Mouse (Mus musculus): ENCODE measurements around the gene Hfe.
"Not testable (repeated sequence)": the region's sequence is repeated elsewhere in the genome, so short reads cannot be mapped to it uniquely, and the experiment has no call there.

Hfe gene

DNA sequence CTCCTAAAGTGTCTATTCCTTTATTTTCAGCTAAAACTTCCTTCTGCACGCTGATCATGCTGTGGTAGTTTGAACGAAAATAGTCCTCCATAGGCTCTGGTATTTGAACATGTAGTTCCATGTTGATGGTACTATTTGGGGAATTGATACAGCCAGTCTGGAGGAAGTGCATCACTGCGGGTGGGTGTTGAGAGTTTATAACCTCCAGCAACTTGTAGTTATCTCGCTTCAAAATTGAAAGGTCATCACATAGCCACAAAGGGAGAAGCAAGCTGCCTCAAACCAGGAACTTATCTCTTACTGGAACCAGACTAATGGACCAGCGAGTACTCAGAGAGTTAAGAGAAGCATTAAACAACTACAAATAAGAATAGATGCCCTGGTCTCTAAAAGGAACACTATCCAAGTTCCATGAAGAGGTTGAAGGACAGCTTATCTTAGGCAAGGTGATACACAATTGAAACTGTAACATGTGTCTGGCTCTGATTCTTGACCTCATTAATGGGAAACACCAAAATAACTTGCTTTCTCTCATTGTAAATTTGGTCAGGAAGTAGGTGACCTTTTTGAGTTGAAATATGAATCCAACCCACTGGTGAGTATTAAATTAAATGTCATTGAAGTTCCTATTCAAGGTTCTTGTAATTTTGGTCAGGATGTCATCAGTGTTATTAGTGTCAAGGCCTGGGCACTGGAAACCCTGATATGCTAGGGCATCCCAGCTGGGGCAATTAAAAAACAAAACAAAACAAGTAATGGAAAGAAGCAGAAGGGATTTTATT is 5.8 kb upstream of the Hfe start:
- DNase-seq (ENCODE audit: low read depth in 2 of 2, low spot score in 2 of 2) = no peak

DNA sequence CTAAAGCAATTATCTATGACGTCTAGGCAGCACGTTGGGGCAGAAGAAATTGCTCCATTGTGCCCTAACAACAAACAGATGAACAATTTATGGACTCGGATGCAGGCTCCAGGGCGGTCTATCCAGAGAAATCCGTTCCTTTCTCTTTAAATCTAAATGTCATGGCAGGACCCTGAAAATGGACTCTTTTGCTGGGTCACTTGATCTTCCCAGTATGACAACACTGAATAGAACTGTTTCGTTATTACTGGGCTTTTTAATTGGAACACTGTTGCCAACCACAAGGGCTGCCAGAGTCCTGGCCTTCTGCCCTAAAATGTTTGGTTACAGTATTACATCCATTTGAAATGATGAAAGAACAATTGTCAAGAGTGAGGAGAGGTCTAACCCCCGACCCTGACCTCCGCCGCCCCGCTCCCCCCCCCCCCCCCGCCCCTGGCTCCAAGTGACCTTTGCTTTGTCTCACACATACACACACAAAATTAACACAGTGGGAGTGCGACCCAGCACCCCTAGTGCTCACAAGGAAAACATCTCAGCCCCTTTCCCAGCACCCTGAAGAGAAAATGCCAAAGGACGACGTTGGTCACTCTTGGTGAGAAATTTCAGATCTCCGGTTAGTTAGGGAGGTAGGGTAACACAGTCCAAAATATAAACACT is 810 bp downstream of the Hfe start:
- no peak for DNase-seq (ENCODE audit: low read depth in 2 of 2, low spot score in 2 of 2)

DNA sequence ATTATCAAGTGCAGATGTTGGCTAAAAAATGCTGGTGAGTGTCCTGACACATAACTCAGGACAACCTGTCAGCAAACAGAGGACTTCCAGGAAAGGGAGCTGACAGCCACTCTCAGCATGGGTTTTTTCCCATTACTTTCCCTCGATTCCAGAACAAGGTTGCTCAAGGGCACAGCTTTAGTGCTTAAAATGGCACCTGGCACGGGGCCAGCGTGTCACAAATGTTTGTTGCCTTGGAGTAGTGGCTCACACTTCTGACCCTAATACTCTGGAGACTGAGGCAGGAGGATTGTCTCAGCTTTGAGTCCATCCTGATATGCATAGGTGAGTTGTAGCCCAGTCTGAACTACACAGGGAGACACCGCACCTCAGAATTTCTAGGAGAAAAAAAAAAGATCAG is 2.0 kb downstream of the Hfe start:
- no peak for DNase-seq (ENCODE audit: low read depth in 2 of 2, low spot score in 2 of 2)

DNA sequence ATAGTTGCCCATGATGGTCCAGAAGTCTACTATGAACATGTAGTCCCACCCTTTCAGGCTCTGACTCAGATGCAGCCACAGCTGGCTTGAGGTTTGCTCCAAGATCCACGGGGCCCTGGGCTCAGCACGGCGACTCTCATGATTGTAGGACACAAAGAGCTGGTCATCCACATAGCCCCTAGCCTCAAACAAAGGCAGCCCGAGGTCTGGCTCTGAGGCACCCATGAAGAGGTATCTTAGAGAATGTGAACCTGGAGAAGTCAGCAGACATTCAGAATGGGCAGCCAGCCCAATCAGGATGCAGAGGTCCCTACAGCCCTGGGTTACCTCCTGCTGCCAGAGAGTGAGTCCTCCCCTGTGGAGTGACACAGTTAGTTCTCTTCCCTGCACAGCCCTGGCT is 2.6 kb downstream of the Hfe start:
- no peak for DNase-seq (ENCODE audit: low read depth in 2 of 2, low spot score in 2 of 2)

DNA sequence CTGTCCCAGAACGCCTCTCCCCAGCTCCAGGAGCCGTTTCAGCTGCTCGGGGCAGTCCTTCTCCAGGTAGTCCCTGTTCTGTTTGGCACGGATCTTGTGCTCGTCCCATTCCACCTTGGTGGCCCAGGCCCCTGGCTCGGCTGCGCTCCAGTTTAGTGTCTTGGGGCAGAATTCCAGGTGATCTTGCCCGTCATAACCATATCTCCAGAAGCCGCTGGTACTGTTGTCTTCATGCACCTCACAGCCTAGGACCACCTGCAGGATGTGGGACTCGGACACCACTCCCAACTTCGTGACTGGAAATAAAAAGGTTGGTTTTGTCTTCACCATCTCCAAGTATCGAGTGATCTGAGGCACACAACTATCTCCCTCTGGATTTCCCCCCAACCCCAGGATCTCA is 3.9 kb downstream of the Hfe start:
- no peak for DNase-seq (ENCODE audit: low read depth in 2 of 2, low spot score in 2 of 2)

DNA sequence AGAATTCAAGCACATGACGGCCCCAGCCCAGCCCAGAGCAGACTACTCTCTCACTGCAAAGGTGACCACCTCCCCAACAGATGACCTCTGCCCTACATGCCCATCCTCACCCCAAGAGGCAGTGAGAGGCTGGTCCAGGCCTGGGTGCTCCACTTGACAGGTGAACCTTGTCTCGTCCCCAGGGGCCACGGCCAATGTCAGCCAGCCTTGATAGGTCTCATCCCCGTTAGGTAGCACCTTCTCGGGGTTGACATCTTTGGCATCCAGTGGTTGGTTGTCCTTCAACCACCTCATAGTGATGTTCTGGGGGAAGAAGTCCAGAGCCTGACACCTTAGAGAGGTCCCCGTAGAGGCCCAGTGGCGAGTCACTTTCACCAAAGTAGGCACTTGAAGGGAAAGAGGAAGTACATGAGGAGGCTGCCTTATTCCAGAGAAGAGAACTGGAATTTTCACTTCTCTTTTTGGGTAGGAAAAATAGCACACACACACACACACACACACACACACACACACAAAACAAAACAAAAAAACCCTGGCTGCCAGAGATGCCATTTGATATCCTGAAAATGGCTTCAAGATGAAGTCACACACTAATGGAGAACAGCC is 4.8 kb downstream of the Hfe start:
- DNase-seq (ENCODE audit: low read depth in 2 of 2, low spot score in 2 of 2) = no peak

DNA sequence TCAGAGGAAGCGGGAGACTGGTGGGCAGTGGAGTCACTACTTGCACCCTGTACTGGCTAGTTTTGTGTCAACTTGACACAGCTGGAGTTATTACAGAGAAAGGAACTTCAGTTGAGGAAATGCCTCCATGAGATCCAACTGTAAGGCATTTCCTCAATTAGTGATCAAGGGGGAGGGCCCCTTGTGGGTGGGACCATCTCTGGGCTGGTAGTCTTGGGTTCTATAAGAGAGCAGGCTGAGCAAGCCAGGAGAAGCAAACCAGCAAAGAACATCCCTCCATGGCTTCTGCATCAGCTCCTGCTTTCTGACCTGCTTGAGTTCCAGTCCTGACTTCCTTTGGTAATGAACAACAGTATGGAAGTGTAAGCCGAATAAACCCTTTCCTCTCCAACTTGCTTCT is 7.9 kb downstream of the Hfe start:
- not testable (repeated sequence) for DNase-seq (ENCODE audit: low read depth in 2 of 2, low spot score in 2 of 2)

DNA sequence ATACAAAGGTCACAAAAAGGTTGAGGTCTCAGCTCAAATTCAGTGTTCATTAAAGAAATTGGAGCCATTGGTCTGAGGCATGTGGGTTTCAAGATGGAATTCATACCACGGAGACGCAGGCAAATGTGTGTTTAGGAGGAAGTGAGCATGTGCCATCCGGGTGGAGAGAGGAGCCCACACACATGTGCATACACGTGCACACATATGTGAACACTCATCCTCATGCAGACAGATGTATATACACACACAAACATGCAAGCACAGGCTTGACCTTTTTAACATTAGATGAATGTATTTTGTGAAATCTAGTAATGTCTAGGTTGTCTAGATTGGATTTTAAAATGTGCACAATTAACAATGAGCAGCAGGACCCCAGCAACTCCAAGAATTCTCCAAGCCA is 8.4 kb downstream of the Hfe start:
- DNase-seq (ENCODE audit: low read depth in 2 of 2, low spot score in 2 of 2) = no peak

DNA sequence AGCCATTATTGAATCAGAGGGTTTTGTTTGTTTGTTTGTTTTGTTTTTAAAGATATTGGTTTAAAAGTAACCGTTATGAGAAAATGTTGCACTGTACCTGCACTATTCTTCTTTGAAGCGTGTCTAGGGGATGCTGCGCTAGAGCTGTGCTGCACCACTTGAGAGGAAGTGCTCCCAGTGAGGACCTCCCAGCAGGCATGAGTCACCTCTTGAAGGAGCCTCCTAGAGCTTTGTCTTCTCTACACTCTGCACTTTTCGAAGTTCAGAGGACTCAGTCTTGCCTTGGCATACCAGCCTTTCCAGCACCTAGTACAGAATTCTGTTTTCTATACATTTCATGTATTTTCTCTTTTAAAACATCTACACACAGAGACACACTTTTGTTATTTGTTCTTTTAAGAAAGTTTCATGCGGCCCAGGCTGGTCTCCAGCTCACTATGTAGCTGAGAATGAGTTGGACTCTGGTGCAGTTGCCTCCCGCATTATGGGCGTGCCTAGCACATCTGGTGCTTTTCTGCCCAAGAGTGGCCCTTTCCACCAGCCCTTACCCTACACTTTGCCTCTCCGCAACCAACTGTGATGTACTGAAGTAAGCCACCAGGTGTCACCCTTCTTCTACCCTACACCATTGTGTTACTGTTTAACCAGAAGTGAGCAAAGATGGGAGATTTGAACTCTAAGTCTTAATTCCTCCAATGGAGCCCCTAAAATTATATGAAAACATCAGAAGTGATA is 9.7 kb downstream of the Hfe start:
- DNase-seq (ENCODE audit: low read depth in 2 of 2, low spot score in 2 of 2) = peak; percentile 68 to 78

DNA sequence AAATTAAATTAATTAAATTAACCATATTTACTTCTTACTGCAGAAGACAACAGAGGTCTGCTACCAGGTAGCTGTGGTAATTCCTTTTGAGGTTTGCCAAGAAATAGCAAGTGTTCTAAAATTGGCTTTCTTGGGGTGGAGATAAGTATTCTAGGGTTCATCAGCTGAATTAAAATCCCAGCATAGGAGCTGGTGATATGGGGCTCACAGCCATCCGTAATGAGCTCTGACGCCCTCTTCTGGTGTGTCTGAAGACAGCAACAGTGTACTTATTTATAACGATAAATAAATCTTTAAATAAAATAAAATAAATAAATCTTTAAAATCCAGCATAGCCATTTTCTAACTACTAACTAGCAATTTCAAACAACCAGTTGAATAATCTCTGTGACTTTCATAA is 10.9 kb downstream of the Hfe start:
- no peak for DNase-seq (ENCODE audit: low read depth in 2 of 2, low spot score in 2 of 2)

DNA sequence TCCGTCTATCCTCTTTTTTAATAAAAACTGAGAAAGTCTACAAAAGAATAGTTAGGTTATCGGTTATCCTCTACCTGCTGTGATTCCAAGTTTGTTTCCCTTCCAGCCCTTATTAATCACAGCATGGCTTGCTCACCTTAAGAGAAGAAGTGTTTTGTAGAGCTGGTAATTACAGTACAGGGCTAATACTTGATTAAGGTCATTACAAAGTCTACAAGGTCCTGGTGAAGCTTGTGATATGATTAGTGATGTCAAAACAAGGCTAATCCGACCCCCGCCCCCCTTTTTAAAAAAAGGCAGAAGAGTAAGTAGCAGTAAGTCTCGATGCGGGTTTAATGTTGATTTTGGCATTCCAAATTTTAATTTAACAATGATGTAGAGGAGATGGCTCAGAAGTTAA is 11.7 kb downstream of the Hfe start:
- no peak for DNase-seq (ENCODE audit: low read depth in 2 of 2, low spot score in 2 of 2)

DNA sequence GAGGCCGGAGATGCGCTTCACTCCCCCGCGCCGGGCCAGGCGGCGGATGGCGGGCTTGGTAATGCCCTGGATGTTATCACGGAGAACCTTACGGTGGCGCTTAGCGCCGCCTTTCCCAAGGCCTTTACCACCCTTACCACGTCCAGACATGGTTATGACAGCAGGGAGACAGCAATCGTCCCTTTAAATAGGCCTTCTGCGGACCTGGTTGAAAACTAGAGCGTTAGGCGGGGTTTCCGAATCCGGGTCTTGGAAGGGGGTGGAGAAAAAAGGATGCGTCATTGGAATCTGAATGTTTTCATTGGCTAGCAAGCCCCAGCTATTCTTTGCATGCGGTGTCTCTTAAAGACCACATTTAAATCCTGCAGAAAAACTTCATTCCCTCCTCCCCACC is 12.4 kb downstream of the Hfe start, which contains the start of gene Hist1h4c:
TSS of gene Hist1h4c (minus strand) at position 155 of the 394 bp plus-strand sequence.
- peak; percentile 98 for DNase-seq (ENCODE audit: low read depth in 2 of 2, low spot score in 2 of 2)

DNA sequence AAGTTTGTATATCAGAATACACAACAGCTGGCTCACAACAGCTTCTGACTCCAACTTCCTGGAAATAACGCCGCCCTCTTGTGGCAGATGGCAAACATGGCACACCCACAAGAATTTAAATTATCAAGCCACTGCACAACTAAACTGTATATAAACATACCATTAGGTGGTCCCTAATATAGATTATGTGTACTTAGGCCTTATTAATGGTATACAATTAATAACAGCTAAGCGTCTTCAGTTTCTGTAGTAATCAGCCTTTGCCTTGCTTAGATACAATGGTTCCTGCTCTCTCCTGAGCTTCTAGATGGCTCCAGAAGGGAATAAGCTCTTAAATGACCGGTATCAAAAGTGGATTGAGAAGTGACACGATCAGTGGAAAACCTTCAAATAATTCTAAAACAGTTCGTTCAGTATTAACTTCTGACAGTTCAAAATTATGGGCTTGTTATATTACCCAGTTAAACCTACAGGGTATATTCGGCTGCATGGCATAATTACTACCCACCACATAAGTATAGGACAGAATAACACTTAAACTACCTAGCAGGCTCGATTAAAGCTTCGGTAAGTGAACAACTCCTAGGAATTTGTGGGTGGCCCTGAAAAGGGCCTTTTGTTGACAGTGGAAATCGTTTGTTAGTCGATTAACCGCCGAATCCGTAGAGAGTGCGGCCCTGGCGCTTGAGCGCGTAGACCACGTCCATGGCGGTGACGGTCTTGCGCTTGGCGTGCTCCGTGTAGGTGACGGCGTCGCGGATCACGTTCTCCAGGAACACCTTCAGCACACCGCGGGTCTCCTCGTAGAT is 13.0 kb downstream of the Hfe start:
- DNase-seq (ENCODE audit: low read depth in 2 of 2, low spot score in 2 of 2) = peak; percentile 45 to 69

DNA sequence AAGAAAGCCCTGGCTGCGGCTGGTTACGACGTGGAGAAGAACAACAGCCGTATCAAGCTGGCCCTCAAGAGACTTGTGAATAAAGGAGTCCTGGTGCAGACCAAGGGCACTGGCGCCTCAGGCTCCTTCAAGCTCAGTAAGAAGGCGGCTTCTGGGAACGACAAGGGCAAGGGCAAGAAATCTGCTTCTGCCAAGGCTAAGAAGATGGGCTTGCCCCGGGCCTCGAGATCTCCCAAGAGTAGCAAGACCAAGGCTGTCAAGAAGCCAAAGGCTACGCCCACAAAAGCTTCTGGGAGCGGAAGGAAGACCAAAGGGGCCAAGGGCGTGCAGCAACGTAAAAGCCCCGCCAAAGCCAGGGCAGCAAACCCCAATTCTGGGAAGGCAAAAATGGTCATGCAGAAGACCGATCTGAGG is 14.6 kb downstream of the Hfe start:
- no peak for DNase-seq (ENCODE audit: low read depth in 2 of 2, low spot score in 2 of 2)

DNA sequence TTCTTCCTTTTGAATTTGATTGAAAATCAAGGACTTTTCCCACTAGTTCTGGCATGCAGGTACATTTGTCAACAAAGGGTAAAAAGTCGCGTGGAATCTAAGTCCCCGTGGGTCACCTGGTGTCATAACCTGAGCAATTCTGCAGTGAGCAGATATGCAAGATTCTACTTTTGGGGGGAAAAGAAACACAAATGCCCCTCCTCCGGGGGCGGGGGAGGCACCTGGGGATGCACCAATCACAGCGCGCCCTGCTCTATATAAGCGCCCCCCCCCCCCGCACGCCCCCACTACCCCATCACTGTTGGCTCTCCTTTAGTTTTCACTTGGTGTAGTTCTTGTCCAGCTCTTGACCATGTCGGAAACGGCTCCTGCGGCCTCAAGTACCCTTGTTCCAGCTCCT is 15.1 kb downstream of the Hfe start, which contains the start of gene Hist1h1t:
TSS of gene Hist1h1t (plus strand) at position 301 of the 400 bp plus-strand sequence.
- no peak for DNase-seq (ENCODE audit: low read depth in 2 of 2, low spot score in 2 of 2)

DNA sequence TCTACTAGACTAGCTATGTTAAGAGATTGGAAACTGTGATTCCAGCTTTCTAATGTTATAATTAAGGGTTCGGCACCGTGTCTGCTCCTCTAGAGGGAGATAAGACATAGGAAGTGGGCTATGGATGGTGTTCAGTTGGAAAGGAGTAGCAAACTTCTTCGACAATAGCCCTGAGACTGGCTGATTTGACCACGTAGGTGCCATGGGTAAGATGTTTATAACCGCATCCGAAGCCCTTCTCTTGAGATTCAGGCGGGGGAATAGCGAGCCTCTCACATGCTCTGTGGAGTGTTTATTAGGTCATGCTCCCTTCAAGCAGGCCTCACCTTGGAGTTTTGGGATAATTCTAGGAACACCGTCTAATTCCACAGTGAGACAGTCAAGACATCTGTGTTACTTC is 15.7 kb downstream of the Hfe start:
- no peak for DNase-seq (ENCODE audit: low read depth in 2 of 2, low spot score in 2 of 2)

DNA sequence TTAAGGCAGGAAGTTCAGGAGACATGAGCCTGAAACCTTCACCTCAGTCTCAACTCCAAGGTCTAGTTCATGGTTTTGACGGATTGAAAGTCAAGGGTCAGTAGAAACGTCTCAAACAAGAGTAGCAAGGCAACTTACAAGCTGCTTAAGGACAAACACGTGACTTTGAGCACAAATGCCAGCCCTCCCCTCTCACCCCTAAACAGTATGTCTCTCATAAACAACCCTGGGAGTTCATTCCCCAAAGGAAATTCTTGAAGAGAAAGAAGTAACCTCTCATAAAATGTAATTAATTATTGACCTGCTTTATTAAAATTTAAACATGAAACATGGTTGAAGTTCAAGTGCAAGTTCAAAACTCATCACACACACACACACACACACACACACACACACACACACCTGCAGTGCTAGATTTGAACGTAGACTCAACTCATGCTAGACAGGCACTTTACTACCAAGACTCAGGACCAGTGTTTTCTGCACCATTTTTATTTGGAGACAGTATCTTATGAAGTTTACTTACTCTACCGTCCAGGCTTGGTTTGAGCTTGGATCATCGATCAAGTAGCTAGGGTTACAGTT is 16.7 kb downstream of the Hfe start:
- no peak for DNase-seq (ENCODE audit: low read depth in 2 of 2, low spot score in 2 of 2)

DNA sequence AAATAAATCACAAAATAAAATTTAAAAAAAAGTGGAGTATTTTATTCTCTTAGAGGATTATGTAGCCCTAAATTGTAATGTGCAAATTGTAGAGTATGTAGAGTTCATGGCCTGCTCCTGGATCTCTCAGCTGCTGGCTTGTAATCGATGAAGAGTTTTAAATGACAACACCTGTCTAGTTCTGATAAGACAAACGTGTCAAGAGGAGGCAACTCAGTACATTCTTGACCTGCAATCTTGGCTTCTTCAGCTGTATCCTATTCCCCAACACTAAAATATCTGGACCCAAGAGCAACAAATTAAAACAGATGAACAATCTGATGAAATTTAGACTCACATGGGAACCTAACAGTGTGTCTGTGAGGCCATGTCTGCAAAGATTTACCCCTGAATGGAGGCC is 21.2 kb downstream of the Hfe start:
- no peak for DNase-seq (ENCODE audit: low read depth in 2 of 2, low spot score in 2 of 2)

DNA sequence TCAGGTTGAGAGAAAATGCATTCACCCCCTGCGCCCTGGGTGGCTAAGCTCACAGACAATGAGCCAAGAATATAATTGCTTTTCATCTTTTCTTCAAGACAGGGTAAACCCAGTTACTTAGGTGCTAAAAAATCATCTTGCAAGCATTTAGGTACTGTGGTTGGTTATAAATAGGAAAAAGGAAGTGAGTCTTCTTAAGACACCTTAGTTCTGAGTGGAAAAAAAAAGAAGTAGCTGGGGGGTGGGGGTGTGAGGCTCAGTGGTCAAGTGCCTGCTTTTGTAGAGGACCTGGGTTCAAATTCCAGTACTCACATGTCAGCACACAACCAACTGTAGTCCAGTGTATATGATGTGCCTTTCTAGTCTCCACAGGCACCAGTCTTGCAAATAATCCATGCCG is 21.7 kb downstream of the Hfe start:
- no peak for DNase-seq (ENCODE audit: low read depth in 2 of 2, low spot score in 2 of 2)

DNA sequence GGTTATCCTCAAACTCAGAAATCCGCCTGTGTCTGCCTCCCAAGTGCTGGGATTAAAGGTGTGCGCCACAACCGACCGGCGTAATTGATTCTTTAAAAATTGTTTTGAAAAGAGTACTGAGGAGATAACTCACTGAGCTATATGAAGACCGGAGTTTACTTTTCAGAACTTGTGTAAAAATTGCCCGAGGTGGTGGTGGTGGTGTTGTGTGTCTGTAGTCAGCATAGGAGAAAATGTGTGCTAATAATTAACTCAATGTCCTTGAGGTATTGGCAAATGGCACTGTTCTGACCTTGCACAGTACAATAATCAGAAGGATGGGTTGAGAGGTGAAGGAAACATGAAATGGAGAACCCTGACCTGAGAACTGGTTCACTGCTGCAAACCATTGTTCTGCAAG is 22.7 kb downstream of the Hfe start:
- DNase-seq (ENCODE audit: low read depth in 2 of 2, low spot score in 2 of 2) = no peak
